Mouse (Mus musculus) embryonic stem cell, embryonic (primary cell): ENCODE measurements around the gene Anapc16.

Source experiments
- CTCF ChIA-PET, 4 experiments: fragments of 300-600 bp in 2 of 4; fragments of 350-600 bp in 2 of 4; sonication (Branson Sonifier 250); formaldehyde crosslinking; loops; one replicate each; lab custom pipeline; 2022; ENCODE audit warnings: inconsistent platforms in 2 of 4; lab: Charles Lee
- POLR2A ChIA-PET, 4 experiments: fragments of 300-600 bp in 2 of 4; fragments of 350-600 bp in 2 of 4; sonication (Branson Sonifier 250); formaldehyde crosslinking; loops; one replicate each; lab custom pipeline; 2022; ENCODE audit warnings: antibody characterized with exemption in 4 of 4, inconsistent platforms in 1 of 4; lab: Charles Lee

Anapc16 gene

DNA sequence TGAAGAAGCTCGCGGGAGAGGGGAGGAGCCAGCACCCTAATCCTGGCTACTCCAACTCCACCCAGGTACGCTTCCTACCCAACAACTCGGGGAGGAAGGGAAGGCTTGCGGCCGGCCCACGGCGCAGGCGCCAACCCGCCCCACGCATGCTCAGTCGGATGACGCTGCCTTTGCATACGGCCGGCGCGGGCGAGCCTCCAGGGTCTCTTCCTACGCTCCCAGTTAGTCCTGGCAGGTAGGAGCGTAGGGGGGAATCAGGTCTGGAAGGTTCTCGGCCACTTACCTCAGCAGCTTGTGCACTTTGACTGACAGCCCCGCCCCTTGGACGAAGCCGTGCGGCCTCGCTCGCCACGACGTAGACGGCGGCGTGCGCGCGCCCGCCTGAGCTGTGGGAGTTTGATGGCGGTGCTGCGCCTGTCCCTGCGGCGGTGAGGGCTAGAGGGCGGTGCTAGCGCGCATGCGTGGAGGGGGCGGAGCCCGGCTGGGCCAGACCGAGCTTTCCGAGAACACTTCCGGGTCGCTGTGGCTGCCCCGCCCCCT, at the start of gene Anapc16, which contains the start of gene Ascc1:
TSS of gene Anapc16 (minus strand) at position 463 of the 540 bp plus-strand sequence.
TSS of gene Ascc1 (plus strand) at position 133 of the 540 bp plus-strand sequence.
- CTCF ChIA-PET = interaction anchor here (0.5 to 1.7 kb wide), 18 partner anchors 16 to 185 kb away, joined by 3 to 8 read pairs (median 4); no protein-coding TSS in a partner anchor
- POLR2A ChIA-PET = interaction anchor here (0.5 to 4.7 kb wide), 81 partner anchors 8 to 1679 kb away, joined by 3 to 49 read pairs (median 5); partner anchors contain the start of genes Ddit4 (in 3 of the 4), Sept10 (in 2 of the 4), Sowahc (in 2 of the 4) and Lims1 (in 1 of the 4)

GRCm38 (mm10) chr10:60050581-60050980, 47.6 kb upstream of the Anapc16 start:
- CTCF ChIA-PET = interaction anchor here in 2 of 4 experiments (0.7 to 1.6 kb wide), 7 partner anchors 14 to 194 kb away, joined by 3 to 5 read pairs (median 3); partner anchors contain the start of gene Ascc1 (in 1 of the 2)

DNA sequence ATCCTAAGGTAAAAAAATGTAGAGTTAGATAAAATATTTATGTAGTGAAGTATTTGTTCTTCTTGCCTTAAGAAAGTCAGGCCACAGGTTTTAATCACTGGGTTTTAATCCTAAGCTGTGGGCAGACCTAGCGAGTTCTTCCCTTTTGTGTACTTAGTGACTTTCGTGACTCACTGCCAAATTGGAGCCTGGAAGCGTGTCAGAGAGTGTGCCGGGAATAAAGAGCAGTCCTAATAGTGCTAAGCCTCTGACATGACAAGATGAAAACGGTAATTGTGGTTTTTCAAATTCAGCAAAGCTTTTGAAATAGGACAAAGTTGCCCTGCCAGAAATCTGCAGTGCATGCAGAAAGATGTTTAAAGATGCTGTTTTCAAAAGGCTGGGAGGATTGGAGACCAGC, 43.8 kb upstream of the Anapc16 start:
- CTCF ChIA-PET = interaction anchor here in 2 of 4 experiments (0.8 to 1.4 kb wide), 2 partner anchors 15 to 20 kb away, joined by 3 read pairs; no protein-coding TSS in a partner anchor
- POLR2A ChIA-PET = interaction anchor here in 2 of 4 experiments (1.0 to 1.2 kb wide), 2 partner anchors 19 to 44 kb away, joined by 3 read pairs; partner anchors contain the start of genes Anapc16 (in 1 of the 2) and Ascc1 (in 1 of the 2)

More at GRCm38 (mm10) chr10:60050581-60050980, 47.6 kb upstream of the Anapc16 start:
- POLR2A ChIA-PET = interaction anchor here in 2 of 4 experiments (0.9 to 1.4 kb wide), 5 partner anchors 8 to 150 kb away, joined by 3 read pairs; no protein-coding TSS in a partner anchor

- POLR2A ChIA-PET = interaction anchor here in 2 of 4 experiments (0.6 to 1.3 kb wide), 6 partner anchors 8 to 152 kb away, joined by 3 to 5 read pairs (median 3); no protein-coding TSS in a partner anchor
- CTCF ChIA-PET = interaction anchor here in 1 of 4 experiments (1.1 kb wide), 1 partner anchor 85 kb away, joined by 4 read pairs; no protein-coding TSS in a partner anchor
Observed at GRCm38 (mm10) chr10:60042350-60042922, 39.5 kb upstream of the Anapc16 start.

- POLR2A ChIA-PET = no interaction called here
- CTCF ChIA-PET = interaction anchor here in 1 of 4 experiments (0.6 kb wide), 1 partner anchor 1364 kb away, joined by 5 read pairs; no protein-coding TSS in a partner anchor
Observed at GRCm38 (mm10) chr10:60035744-60036143, 32.8 kb upstream of the Anapc16 start.

GRCm38 (mm10) chr10:60034621-60035020, 31.7 kb upstream of the Anapc16 start:
- CTCF ChIA-PET = interaction anchor here in 3 of 4 experiments (0.6 to 1.1 kb wide), 4 partner anchors 15 to 999 kb away, joined by 3 to 4 read pairs (median 4); no protein-coding TSS in a partner anchor
- POLR2A ChIA-PET = interaction anchor here in 1 of 4 experiments (1.5 to 1.6 kb wide), 2 partner anchors 154 to 492 kb away, joined by 3 read pairs; no protein-coding TSS in a partner anchor

- ChIA-PET POLR2A (interaction anchor here in 3 of 4 experiments (0.6 to 1.8 kb wide), 10 partner anchors 29 to 1641 kb away, joined by 3 to 5 read pairs (median 4); no protein-coding TSS in a partner anchor), CTCF (interaction anchor here (0.6 to 1.5 kb wide), 8 partner anchors 10 to 366 kb away, joined by 3 to 7 read pairs (median 3); no protein-coding TSS in a partner anchor)
Observed at GRCm38 (mm10) chr10:60033064-60033463, 30.1 kb upstream of the Anapc16 start.

GRCm38 (mm10) chr10:60032622-60033021, 29.7 kb upstream of the Anapc16 start:
- ChIA-PET CTCF (interaction anchor here (0.6 to 1.5 kb wide), 8 partner anchors 9 to 365 kb away, joined by 3 to 7 read pairs (median 3); no protein-coding TSS in a partner anchor), POLR2A (interaction anchor here in 3 of 4 experiments (0.6 to 1.8 kb wide), 11 partner anchors 30 to 1641 kb away, joined by 3 to 5 read pairs (median 4); no protein-coding TSS in a partner anchor)

GRCm38 (mm10) chr10:60031985-60032384, 29.1 kb upstream of the Anapc16 start:
- POLR2A ChIA-PET = interaction anchor here in 1 of 4 experiments (1.8 kb wide), 1 partner anchor 35 kb away, joined by 4 read pairs; no protein-coding TSS in a partner anchor
- CTCF ChIA-PET = no interaction called here

DNA sequence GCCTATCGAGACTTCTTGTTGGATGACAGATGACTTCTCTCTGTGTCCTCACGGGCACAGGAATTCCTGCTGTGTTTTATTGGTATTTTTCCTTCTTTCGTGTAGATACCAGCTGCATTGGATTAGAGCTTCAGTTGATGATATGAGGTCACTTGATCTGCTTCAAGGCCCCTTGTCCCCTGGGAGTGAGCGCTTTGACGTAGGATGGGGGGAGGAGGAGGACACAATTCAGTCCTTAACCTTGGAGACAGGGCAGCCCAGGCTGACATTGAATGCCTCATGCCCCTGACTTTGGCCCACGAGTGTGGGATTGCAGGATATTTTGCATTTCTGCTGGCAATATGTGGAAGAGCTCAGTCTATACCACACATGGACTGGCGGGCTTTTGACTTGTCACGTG, 28.6 kb upstream of the Anapc16 start:
- POLR2A ChIA-PET = no interaction called here
- CTCF ChIA-PET = no interaction called here

DNA sequence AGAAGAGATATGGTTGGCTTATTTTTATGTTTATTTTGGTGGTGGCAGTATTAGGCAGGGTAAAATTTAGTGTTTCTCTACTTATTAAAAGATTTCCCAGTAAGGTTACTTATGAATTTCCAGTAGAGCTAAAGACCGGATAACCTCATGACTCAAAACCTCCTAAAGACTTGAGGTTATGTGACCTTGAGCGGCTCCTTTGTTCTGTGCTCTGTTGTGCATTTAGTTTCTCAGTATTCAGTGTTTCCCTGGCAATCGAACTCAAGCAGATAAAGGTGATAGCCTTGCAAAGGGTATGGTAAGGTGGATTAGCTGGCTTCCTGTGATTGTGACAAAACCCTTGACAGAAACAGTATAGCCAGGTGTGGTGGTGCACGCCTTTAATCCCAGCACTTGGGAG, 26.5 kb upstream of the Anapc16 start:
- POLR2A ChIA-PET = interaction anchor here in 2 of 4 experiments (0.7 to 3.9 kb wide), 5 partner anchors 8 to 130 kb away, joined by 3 to 16 read pairs (median 3); partner anchors contain the start of genes Anapc16 (in 1 of the 2), Ascc1 (in 1 of the 2) and Ddit4 (in 1 of the 2)
- CTCF ChIA-PET = interaction anchor here in 2 of 4 experiments (0.6 to 2.1 kb wide), 4 partner anchors 37 to 135 kb away, joined by 3 to 8 read pairs (median 6); no protein-coding TSS in a partner anchor

GRCm38 (mm10) chr10:60028979-60029378, 26.0 kb upstream of the Anapc16 start:
- CTCF ChIA-PET = interaction anchor here in 3 of 4 experiments (0.6 to 2.1 kb wide), 6 partner anchors 10 to 134 kb away, joined by 3 to 8 read pairs (median 5); no protein-coding TSS in a partner anchor

DNA sequence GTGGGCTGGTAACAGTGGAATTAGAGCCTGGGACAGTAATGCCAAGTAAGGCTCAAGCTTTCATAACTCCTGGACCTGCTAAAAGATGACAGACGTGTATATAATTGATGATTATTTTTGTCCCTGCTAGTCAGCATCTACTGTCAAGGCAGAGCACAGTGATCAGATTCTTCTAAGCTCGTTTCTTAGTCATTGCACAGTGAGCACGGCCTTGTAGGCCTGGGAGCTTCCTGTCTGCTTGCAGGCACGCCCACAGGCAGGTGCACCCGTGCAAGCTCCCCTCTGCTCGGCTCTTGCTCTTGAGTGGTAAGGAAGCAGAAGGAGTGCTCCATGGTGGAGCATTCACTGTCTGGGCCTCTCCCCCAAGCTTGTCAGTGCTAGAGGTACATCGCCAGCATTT, 25.2 kb upstream of the Anapc16 start:
- POLR2A ChIA-PET = interaction anchor here in 3 of 4 experiments (0.6 to 3.9 kb wide), 13 partner anchors 16 to 683 kb away, joined by 3 to 16 read pairs (median 3); partner anchors contain the start of genes Anapc16 (in 3 of the 3), Ascc1 (in 3 of the 3) and Ddit4 (in 2 of the 3)

More at GRCm38 (mm10) chr10:60028979-60029378, 26.0 kb upstream of the Anapc16 start:
- POLR2A ChIA-PET = interaction anchor here in 3 of 4 experiments (0.7 to 3.9 kb wide), 7 partner anchors 22 to 129 kb away, joined by 3 to 16 read pairs (median 3); partner anchors contain the start of genes Anapc16 (in 2 of the 3), Ascc1 (in 2 of the 3) and Ddit4 (in 2 of the 3)

DNA sequence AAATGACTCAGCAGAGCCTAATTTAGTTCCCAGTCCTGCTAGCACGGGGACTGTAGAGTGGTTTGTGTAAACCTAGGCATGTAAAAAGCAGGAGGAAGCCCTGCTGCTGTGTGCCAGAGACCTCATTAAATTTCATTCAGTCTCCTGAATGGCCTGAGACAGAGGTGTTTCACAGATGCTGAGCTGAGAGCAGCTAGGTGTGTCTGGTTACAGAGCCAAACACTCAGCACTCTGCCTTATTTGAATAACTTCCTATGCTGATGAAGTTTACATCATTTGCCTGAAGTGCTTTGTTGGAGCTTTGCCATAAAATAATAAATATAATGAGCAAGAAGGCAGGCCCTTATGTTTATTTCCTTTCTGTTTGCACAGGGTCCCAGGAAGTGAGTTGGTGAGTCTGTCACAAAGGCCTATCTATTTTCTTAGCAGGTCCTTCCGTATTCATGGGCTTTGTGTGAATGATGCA, 24.7 kb upstream of the Anapc16 start:
- POLR2A ChIA-PET = interaction anchor here in 3 of 4 experiments (0.6 to 3.9 kb wide), 17 partner anchors 14 to 684 kb away, joined by 3 to 16 read pairs (median 3); partner anchors contain the start of genes Anapc16 (in 2 of the 3) and Ascc1 (in 2 of the 3)
- CTCF ChIA-PET = interaction anchor here in 3 of 4 experiments (0.9 to 2.1 kb wide), 10 partner anchors 8 to 134 kb away, joined by 3 to 8 read pairs (median 6); partner anchors contain the start of genes Anapc16 (in 1 of the 3) and Ascc1 (in 1 of the 3)

More for the DNA sequence above, 25.2 kb upstream of the Anapc16 start:
- CTCF ChIA-PET = interaction anchor here in 3 of 4 experiments (0.9 to 2.1 kb wide), 11 partner anchors 9 to 135 kb away, joined by 3 to 8 read pairs (median 4); partner anchors contain the start of genes Anapc16 (in 1 of the 3) and Ascc1 (in 1 of the 3)

DNA sequence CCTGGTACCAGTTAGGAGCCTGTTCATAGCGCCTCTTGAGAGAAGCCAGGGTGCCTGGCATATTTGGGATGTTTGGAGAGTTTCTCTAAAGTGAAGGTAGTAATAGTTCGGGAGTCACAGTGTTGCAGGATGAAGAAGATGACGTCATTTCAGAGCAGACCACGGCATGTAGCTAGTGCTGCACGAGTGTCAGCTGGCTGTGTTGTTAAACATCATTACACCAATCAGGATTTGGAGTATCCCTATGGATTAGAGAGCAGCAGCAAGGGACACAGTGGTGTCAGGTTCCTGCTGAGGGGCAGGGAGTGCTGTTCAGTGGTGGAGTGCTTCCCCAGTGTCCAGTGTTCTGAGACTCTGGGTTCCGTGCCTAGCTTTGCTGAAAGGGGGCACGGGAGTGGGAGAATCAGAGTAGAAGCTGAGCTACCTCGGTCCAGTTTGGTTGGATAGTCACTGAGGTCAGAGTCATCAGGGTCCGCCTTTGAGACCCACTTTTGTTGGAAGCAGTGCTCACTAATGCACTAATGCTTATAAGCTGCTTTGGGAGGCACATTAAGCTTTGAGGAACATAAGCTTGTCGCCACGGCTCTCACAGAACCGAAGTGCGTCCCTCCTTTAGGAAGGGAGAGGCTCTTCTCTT, 23.9 kb upstream of the Anapc16 start:
- ChIA-PET POLR2A (interaction anchor here in 3 of 4 experiments (0.6 to 3.9 kb wide), 14 partner anchors 15 to 449 kb away, joined by 3 to 16 read pairs (median 3); partner anchors contain the start of genes Anapc16 (in 2 of the 3) and Ascc1 (in 2 of the 3)), CTCF (interaction anchor here in 3 of 4 experiments (0.5 to 2.1 kb wide), 5 partner anchors 40 to 134 kb away, joined by 4 to 8 read pairs (median 6); no protein-coding TSS in a partner anchor)

DNA sequence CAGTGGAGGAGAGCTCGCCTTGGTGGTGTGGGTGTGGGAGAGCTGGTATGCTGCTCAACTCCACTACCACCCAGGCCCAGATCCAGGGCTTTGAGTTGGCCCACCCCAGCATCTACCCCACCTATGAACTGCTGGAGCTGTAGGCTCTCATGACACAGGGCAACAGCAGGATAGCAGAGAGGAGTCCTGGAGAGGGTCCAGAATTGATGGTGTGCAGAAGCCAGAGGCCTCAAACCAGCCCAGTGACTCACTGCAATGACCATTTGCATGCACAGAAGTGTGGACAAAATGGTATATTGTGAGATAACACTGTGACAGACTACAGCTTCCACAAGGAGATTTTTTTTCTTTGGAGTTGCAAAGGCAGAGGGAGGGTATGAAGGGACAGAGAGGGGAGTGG, 20.8 kb upstream of the Anapc16 start:
- POLR2A ChIA-PET = interaction anchor here in 1 of 4 experiments (1.7 kb wide), 1 partner anchor 21 kb away, joined by 5 read pairs; the partner anchor contains the start of genes Anapc16 and Ascc1
- CTCF ChIA-PET = interaction anchor here in 1 of 4 experiments (0.5 to 2.0 kb wide), 5 partner anchors 9 to 129 kb away, joined by 3 to 8 read pairs (median 4); no protein-coding TSS in a partner anchor
